Mouse (Mus musculus) right cerebral cortex, postnatal 4 days (tissue): ENCODE results near the gene Lsm14a.
A peak's percentile ranks its signal among the peaks of the same experiment; 100 is the strongest.

ENCODE experiments used
- DNase-seq: peaks from one replicate; pipeline ENCODE4 v3.0.0-alpha.2; 2022

Gene Lsm14a

DNA sequence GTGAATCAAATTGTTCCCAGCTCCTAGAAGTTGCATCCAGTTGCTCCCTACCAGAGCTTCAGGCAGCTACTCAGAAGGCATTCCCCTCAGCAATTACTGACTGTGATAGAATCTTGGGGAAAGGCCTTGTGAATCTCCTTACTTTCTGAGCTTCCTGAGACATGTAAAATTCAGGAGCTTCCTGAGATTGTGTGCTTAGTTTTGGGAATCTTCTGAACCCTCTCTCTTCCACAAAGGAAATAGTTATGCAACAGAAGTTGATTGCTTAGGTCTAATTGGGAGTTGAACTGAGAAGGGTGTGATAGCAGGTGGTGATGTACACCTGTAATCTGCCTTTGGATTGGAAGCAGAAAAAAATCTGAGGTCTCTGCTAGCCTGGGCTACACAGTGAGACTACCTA, at the start of gene Lsm14a:
Lsm14a (minus strand) TSS at position 101 of the 400 bp plus-strand sequence.
- no peak for DNase-seq

DNA sequence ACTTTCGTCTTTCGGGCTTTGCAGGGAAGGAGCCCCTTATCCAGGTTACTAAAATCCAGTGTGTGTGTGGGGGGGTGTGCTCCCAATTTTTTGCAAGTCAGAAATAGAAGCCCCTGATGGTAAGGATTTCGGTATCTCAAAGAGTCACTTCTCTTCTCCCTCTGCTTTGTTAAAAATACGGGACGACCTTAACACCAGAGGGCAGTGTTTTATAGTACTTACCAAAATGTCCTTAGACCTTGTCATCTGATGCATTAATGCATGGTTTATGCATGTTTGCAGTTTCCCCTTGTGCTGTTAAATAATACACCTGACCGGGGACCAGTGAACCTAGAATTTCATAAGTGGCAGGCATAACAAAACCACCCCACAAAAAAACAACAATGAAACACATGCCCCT, 45.8 kb upstream of the Lsm14a start:
- DNase-seq = no peak

DNA sequence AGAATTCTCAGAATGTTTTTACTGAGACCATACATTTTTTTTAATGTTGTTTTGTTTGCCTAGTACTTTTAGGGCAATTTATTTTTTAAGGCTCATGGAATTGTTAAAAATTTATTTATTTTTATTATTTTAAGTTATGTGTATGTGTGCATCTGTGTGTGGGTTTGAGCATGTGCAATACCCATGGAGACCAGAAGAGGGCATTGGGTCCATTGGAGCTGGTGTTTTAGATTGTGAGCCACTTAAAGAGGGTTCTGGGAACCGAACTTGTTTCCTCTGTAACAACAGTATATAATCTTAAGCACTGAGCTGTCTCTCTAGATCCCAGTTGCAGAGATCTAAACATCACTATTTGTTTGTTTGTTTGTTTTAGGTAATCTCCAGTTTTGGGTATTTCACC, 40.5 kb upstream of the Lsm14a start:
- DNase-seq = no peak

DNA sequence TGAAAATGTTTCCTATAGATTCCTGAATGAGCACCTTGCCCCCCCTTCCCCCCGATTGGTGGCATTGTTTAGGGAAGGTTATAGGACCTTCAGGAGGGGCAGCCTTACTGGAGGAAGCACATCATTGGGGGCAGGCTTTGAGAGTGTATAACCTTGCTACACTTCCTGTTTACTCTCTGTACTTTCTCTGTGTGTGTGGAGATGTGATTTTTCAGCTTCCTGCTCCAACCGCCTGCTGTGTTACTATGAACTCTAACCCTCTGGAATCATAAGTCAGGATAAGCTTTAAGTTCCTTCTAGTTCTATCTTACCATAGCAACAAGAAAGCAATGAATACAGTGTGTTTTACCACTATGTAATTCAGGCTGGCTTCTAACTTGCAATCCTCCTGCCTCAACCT, 28.1 kb upstream of the Lsm14a start:
- no peak for DNase-seq

DNA sequence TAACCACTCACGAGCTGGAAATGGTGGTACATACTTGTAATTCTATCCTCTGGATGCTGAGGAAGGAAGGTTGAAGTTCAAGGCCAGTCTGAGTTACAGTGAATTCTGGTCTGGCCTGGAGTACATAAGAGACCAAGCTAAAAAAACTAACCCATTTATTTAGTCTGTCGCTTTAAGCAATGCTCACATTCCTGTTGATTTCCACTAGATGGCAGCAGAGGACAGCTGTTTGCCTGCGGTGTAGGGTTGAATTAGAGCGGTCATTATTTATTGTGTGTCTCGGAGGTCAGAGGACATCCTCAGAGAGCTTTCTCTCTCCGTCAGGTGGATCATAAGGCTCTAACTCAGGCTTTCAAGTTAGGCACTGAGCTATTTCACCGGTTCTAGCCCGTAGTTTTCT, 14.4 kb upstream of the Lsm14a start:
- DNase-seq = peak; percentile 27

DNA sequence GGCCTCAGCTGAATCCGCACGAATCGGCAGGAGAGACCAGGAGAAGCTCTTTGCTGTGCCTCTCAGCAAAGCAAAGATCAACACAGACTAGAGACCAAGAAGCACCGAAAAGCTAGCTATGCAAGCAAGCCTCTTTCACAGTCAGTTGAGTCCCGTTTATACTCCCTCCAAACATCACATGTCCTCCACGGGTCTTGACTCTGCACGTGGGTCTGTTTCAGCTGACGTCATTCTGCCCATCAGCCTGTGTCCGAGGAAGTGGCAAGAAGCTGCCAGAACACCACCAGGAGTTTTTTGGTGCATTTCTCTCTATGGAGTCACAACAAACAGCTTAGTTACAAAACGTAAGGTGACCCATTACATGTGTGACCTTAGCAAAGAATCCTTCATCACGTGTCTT, 10.8 kb upstream of the Lsm14a start:
- no peak for DNase-seq

DNA sequence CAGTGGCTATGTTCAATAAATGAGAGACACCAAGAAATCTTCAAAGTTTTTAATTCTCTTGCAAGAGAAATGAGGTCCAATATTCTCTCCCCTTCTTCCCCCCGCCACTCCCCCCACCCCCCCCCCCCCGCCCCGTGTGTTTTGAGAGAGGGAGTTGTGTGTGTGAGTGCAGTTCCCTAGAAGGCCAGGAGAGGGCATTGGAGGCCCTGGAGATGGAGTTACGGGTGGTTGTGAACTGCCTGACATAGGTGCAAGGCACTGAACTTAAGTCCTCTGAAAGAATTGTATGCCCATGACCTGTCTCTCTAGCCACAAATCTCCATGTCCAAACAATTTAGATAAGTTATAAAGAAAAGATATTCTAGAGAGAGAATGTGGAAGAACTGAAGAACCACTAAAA, 7.0 kb upstream of the Lsm14a start:
- DNase-seq = no peak

DNA sequence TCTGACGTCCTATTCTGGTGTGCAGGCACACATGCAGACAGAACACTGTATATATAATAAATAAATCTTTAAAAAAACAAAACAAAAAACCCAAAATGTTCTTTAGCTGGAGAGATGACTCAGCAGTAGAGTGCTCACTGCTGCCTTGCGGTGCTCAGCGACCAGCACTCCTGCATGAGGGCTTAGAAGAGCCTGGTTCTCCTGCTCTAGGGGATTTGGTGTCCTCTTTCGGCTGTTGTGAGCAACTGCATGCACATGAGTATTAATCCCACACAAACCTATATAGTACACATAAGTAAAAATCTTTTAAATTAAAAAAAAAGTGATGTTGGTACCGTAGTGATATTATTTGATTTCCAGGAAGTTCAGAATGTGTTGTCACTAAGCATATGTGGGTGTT, 5.7 kb upstream of the Lsm14a start:
- DNase-seq = no peak

DNA sequence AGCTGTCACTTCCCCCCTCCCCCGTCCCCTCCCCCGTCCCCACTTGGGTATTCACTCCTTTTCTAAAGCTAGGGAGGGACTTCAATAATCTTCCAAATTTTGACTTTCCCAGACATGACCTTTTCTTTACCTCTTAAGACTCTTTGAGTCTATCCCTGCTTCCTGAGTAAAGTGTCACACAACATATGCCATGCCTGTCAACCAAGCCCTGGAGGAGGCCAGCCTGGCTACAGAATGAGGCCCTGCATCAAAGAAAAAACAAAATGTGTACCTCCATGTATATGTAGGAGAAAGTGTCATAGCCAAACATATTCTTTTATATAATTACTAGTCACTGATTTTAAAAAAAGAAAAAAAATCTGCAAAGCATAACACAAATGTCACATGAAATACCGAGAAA, 3.7 kb upstream of the Lsm14a start:
- DNase-seq = no peak

DNA sequence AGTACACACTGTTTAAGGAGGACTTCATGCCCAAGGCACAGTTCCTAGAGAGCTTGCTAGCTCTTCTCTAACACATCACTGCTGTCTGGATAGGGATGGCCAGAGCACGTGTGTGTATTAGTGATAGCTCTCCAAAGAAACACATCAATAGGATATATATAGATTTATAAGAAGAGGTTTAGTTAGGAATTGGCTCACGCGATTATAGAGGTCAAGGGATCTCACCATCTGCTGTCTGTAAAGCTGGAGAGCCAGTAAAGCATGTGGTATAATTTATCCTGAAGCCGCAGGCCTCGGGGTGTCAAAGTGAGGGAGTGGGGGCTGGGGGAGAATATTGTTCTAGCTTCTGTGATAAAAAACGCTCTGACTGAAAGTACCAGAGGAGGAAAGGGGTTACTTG, 2.6 kb upstream of the Lsm14a start:
- DNase-seq = no peak

DNA sequence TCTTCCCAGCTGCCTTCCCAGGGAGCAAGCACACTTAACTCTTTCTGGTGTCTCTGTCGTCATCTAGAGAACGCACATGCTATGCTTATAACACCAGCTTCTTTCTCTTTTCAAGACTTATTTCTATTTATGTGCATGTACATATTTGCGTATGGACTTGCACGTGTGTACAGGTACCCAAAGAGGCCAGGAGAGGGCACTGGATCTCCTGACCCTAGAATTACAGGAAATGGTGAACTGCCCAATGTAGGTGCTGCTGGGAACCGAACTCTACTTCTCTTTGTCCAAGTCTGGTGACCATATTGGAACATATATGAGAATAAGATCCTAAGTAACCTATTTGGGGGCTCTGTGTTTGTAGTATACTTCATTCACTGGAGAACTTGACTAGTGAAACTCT, 1.5 kb upstream of the Lsm14a start:
- no peak for DNase-seq

DNA sequence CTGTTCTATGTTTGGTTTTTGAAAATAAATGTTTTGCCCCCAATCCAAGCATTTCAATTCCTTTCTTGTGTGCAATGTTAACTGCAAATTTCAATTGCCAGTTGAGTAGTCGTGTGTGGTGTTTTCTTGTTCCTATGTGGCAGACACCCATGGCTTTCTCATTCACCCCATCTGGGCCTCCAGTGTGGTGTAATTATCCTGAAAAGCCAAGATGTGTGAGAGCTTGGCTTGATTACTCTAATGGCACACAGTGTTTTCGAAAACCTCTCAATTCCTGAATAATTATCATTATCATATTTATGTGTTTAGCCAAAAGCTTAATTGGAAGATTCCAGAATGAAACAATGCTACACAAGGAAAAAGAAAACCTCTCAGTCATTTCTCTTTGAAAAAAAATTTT, 976 bp upstream of the Lsm14a start:
- no peak for DNase-seq

DNA sequence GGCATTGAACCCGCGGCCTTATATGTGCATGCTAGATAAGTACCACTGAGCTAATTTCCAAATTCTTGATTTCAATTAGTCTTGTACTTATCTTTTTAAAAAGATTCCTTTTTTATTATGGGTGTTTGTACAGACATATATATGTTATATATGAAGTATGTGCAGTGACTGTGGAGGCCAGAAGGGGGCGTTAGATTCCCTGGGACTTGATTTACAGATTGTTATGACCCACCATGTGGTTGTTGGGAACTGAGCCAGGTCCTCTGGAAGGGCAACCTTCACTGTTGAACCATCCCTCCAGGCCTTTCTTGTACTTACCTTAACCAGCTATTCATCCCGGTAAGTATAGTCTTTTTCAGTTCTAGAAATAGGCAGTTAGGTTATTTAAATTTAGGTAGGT, 780 bp downstream of the Lsm14a start:
- no peak for DNase-seq

DNA sequence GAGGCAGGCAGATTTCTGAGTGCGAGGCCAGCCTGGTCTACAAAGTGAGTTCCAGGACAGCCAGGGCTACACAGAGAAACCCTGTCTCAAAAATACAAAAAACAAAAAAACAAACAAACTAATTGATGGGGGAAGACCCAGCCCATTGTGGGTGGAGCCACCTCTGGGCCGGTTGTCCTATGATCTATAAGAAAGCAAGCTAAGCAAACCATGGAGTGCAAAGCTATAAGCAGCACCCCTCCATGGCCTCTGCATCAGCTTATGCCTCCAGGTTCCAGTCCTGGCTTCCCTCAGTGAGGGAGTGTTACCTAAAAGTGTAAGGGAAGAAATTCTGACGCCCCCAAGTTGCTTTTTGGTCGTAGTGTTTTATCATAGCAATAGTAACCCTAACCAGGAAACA, 1.4 kb downstream of the Lsm14a start:
- no peak for DNase-seq

DNA sequence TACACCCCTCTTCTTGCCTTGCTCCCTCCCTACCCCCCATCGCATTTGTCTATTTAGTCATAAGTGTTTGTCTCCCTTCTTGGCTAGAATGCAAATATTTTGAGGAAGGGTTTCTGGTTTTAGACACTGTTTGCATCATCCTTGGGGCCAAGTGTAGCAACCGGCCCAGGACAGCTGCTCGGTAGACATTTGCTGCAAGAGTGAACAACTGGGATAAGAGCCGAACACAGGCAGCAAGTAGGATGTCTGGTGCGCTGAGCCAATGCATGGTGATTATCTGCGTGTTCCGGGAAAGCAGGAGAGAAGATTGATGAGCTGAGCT, 2.3 kb downstream of the Lsm14a start:
- no peak for DNase-seq

DNA sequence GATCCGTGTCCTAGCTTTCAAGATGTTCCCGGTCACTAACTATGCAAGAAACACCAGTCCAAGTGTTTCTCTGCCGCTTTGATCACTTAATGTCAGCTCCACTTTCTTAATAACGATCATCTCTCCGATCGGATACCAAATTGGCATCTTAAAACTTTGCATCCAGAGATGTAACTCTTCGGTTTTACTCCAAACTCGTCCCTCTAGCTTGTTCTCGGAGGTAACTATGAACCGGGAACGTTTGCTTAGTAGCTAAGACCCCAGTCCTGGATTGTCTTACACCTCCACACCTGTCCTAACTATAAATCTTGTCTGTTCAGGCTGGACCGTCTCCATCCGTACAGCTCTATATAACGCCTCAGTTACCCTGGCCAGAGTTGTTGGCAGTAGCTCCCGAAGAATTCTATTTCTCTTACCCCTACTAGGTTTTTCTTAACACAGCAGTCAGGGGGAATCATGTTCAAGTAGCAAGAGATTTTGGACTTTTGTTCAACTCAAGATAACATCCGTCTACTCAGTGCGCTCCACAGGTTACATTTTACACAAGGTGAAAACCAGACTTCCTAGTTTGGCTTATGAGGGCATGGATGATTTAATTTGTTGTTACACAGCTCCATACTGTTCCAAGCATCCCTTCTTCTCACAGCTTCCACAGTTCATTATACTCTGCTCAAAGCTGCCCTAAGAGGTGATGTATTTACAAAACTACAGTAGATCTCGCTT, 2.8 kb downstream of the Lsm14a start:
- DNase-seq = no peak

DNA sequence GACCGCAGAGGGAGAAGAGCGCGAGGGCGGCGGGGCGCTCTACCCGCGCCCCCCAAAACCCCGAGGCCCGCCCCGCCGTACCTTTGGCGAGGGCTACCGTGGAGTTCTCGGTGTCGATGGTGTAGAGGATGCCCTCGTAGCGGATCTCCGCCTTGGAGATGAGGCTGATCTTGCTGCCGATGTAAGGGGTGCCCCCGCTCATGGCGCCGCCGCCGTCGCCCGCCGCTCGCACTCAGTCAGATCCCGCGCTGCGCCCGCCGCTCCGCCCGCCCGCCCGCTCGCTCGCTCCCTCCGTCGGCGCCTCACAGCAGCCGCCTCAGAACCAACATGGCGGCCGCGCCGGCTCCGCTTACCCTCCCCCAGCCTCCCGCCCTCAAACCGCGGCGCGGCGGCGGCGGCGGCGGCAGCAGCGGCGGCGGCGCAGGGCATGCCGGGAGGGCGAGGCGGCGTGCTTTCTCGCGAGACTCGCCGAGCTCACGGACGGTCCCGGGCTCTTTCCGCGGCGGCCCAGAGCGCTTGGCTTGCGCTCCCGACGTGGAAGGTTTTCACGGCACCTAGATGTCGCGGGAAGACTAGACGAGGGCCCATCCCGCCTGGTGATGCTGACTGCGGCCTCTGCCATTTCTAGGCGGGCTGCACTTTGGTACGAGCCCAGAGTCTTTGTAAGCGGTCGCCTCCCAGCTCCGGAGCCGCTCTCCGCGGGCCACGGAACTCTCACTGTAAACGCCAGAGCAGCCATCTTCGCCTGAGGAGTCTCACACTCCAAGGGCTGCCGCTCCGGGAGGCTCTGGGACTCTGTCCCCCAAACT, 3.6 kb downstream of the Lsm14a start:
- DNase-seq = peak; percentile 92

DNA sequence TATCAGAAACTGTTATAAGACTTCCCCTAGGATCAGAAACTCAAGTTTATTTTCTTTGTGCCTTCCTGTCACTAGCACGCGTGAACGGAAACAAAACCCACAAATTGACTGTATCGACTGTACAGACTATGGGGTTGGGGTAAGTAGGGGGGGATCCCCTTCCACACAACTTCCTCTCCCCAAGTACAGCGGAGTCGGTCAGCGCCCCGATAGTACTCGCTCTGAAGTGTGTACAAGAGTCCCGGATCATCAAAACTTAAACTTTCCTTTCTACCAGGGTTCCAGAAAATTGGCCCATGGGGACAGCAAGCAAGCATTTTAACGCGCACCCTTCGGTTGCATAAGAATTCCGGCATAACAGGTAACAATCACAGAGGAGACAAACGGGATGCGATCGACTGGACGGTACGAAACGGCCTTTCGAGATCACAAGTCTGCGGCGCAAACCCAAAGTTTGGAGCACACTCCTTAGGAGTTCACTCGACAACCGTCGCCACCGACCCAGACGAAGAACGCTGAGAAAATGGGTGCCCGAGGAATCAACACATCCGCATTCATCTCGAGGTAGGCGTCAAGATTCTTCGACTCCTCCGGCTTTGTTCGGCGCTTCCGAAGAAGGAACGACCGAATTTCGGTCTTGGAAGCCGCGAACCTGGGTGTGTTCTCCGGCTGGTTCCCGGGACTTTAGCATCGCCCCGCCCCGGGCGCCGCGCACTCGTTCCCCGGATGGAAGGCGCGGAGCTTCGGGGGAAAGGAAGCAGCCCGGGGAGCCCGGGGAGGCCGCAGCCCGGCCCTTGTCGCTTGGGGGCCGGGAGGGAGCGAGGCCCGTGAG, 4.5 kb downstream of the Lsm14a start:
- peak; percentile 60 for DNase-seq

DNA sequence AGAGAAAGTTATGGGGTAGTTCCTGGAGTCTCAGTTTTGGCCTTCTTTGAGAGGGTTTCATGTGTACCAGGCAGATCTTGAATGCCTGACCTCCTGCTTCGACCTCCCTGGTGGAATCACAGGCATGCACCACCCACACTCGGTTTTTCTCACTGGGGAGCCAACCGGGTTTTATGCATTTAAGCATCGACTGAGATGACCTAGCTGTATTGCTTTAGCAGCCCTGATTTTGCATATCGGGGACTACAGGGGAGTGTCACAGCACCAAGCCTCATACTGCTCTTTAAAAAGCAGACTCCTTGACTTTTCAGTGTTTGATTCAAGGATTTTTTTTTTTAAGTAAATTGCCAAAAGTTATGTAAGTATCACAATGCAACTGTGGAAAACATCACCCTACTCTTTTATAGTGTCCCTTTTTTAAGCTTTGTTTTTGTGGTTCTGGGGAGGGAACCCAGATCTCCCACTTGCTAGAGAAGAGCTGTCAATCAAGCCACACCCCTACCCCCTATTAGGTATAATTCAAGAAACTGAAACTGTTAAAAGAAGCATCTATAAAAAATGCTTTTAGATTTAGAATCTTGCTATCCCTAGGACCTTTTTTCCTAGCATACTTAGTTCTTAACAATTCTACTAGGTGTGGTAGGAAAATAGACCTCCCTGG, 5.2 kb downstream of the Lsm14a start:
- DNase-seq = no peak

DNA sequence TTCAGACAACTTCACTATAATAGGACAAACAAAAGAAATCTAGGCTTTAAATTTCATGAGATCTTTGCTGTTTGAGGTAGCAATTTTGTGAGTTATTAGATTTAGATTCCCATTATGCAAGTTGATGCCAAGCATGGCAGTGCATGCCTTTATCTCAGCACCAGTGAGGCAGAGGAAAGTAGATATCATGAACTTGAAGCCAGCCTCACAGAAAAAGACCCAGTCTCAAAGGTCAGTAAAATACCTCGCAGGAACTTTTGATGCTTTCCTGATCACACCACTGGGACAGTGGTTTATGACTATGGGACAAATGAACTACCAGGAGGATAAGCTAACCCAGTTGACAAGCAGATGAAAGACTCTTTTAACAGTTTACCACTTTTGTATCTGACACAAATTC, 10.3 kb downstream of the Lsm14a start:
- DNase-seq = no peak

DNA sequence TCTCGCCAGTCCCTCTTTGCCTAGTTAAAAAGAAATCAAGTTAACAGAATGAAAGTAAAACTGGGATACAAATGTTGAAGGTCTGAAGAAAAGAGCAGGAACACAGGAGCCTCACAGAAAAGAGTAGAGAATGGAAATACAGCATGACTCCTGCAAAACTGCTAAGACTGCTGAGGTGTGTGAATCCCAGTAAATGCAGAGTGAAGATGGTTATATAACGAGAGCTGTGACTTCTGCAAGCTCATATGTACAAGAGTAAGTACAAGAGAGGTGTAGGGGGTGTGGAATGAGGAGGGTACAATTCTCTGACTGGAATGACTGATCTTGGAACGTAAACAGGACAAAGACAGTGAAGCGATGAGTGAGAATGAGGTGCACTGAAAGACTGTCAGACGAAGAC, 11.4 kb downstream of the Lsm14a start:
- no peak for DNase-seq

DNA sequence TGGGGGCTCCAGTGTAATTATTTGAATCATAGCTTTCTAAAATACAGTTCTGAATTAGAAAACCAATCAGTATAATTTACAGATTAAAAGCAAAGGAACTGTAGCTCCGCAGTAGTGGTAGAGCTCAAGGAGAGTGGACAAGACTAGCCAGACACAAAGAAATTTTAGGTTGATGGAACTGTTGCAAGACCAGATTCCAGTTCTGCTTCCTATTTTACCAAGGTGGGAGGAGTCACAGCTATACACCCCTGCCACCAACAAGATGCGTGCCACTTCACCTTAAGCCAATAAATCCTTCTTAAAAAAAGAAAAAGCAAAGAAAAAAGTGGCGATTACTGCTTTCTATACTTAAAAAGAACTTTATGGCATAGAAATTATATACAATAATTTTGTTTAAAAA, 12.8 kb downstream of the Lsm14a start:
- no peak for DNase-seq

DNA sequence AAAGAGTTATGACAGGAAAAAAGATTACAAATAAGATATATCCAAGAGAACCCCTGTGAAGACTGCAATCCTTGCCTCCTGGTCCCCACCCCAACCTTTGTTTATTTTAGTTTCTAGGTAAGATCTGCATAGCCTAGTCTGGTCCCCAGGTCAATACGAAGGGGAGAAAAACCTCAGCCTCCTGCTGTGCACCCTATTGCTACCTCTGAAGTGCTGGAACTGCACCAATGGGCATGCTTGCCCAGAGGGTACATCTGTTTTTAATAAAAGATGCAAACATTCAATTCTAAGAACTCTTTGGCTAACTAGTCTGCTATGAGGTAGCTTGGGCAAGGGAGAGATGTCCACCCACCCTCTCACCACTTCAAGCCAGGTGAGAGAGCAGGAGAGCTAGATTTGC, 19.2 kb downstream of the Lsm14a start:
- DNase-seq = no peak
